Mouse (Mus musculus) ES-E14 (cell line): ENCODE results near the gene Becn1.

Experiments used
- CHD2 ChIP-seq: IDR thresholded peaks from 2 replicates; pipeline ENCODE4 v1.6.1; 2014; ENCODE audit warnings: mild to moderate bottlenecking, low read depth, low read length, inconsistent platforms
- HCFC1 ChIP-seq: IDR thresholded peaks from 2 replicates; pipeline ENCODE4 v1.6.1; 2012; ENCODE audit warnings: low read length, inconsistent platforms, borderline replicate concordance; ENCODE audit not compliant: insufficient read depth
- ZC3H11A ChIP-seq: IDR thresholded peaks from 2 replicates; pipeline ENCODE4 v1.6.1; 2012; ENCODE audit warnings: low read depth, mild to moderate bottlenecking, inconsistent platforms, low read length, borderline replicate concordance

DNA sequence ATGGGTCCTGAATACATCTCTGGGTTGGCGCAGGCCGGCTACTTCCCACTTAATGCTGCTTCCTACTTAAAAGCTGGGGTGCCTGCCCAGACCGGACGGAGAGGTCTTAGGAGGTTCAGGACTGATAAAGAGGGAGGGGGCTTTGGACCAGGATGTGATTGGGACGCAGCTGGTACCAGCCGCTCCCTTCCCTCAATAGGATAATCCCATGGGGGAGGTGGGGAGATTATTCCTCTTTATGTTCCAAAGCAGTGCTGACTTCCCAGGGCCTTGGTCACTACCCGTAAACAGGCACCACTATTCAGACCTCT lies 55.4 kb downstream of the Becn1 start:
- TF ChIP-seq HCFC1 (no peak), ZC3H11A (no peak), CHD2 (no peak)
